Mouse (Mus musculus) limb, embryonic 14.5 days (tissue): ENCODE data around the gene Scamp2. TPM values are rescaled to one million over a fixed set of nuclear protein-coding genes. Genes with fewer than 3 reads are reported as not detected.
A peak's percentile ranks its signal among the peaks of the same experiment; 100 is the strongest.

ENCODE experiments used
- ATAC-seq: fragments of 200-750 bp; cut with Nextera tagmentation; 2 replicates; pipeline ENCODE4 v1.8.0; 2017; ENCODE audit warnings: low read depth, moderate number of reproducible peaks, moderate TSS enrichment; ENCODE audit not compliant: low FRiP score
- DNase-seq: peaks from one replicate; pipeline ENCODE4 v3.0.0-alpha.2; 2015; ENCODE audit warnings: low spot score
- H3K27ac ChIP-seq: fragments of 300-500 bp; sonication (generic); replicated peaks from 2 replicates; pipeline ENCODE4 v1.5.1; 2014; ENCODE audit warnings: low read depth, mild to moderate bottlenecking, low read length, moderate library complexity, mixed read lengths
- H3K27me3 ChIP-seq: fragments of 300-500 bp; sonication (generic); 2 replicates; pipeline ENCODE4 v1.6.1; 2014; ENCODE audit warnings: low read length, mixed read lengths; ENCODE audit not compliant: control insufficient read depth, insufficient read depth
- H3K36me3 ChIP-seq: fragments of 300-500 bp; sonication (generic); 2 replicates; pipeline ENCODE4 v1.6.1; 2014; ENCODE audit warnings: mild to moderate bottlenecking, low read length, moderate library complexity, mixed read lengths; ENCODE audit not compliant: control insufficient read depth, insufficient read depth
- H3K4me1 ChIP-seq: fragments of 300-500 bp; sonication (generic); 2 replicates; pipeline ENCODE4 v1.6.1; 2014; ENCODE audit warnings: antibody characterized with exemption, low read length, mixed read lengths; ENCODE audit not compliant: control insufficient read depth, insufficient read depth
- H3K4me2 ChIP-seq: fragments of 300-500 bp; sonication (generic); replicated peaks from 2 replicates; pipeline ENCODE4 v1.6.1; 2014; ENCODE audit warnings: low read depth, mild to moderate bottlenecking, low read length, moderate library complexity; ENCODE audit not compliant: severe bottlenecking
- H3K4me3 ChIP-seq: fragments of 300-500 bp; sonication (generic); replicated peaks from 2 replicates; pipeline ENCODE4 v1.5.1; 2014; ENCODE audit warnings: low read length
- H3K9ac ChIP-seq: fragments of 300-500 bp; sonication (generic); 2 replicates; pipeline ENCODE4 v1.6.1; 2014; ENCODE audit warnings: mild to moderate bottlenecking, low read depth, low read length, moderate library complexity; ENCODE audit not compliant: severe bottlenecking
- H3K9me3 ChIP-seq: fragments of 300-500 bp; sonication (generic); 2 replicates; pipeline ENCODE4 v1.6.1; 2016; ENCODE audit warnings: low read length; ENCODE audit not compliant: control insufficient read depth
- POLR2A ChIP-seq: fragments of 200-500 bp; IDR thresholded peaks from 2 replicates; pipeline ENCODE4 v1.8.0; 2012; ENCODE audit warnings: inconsistent platforms, mild to moderate bottlenecking, moderate library complexity, borderline replicate concordance; ENCODE audit not compliant: insufficient read depth, insufficient read length; ENCODE audit errors: extremely low read depth
- WGBS: fragments of 180-500 bp; shearing (Covaris S2); extraction: QIAGEN DNeasy Blood & Tissue Kit; methylation state at CpG from one replicate; pipeline ENCODE4 v1.1.7; 2014; 5-methylcytosine and 5-hydroxymethylcytosine counted together
- polyA plus RNA-seq, 2 experiments: library from polyadenylated mRNA; depleted of rRNA in 1 of 2; stranded (reverse) in 1 of 2; unstranded in 1 of 2; fragments of >200 nt; fragmentation: Nextera tagmentation in 1 of 2; extraction: Ambion mirVana in 1 of 2; gene quantifications; 2 replicates each; pipeline versions ENCODE4 v1.2.1 to v1.2.3; 2012 to 2014

The Scamp2 gene
- polyA plus RNA-seq, 2 experiments, result 75.3 to 82.5 TPM

DNA sequence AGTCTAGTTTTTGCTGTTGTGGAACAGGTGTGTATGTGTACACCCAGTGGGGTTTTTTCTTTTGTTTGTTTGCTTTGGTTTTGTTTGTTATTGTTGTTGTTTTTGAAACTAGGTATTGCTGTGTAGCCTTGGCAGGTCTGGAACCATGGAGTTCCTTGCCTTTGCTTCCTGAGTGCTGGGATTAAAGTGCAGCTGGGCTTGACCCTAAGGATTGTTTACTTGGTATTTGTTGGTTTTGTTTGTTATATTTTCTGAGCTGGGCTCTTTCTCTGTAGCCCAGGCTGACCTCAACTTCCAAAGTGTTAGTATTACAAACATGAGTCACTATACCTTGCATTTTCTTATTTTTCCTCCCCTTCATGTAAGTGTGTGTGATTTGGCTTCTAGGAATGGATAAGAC lies 34.3 kb upstream of the Scamp2 start:
- Histone ChIP-seq H3K4me2 (no peak overlapping the region), H3K9ac (no peak overlapping the region), H3K4me1 (peaks cover 10% of the 10 kb centered on the region; the same call in 1 of the 2 replicates), H3K27me3 (no peaks in the 10 kb centered on the region), H3K4me3 (no peak overlapping the region), H3K9me3 (no peaks in the 10 kb centered on the region), H3K27ac (no peak overlapping the region), H3K36me3 (peaks cover 21% of the 10 kb centered on the region)
- DNase-seq, result no peak
- no peak for ATAC-seq
- TF ChIP-seq POLR2A, result no peak

DNA sequence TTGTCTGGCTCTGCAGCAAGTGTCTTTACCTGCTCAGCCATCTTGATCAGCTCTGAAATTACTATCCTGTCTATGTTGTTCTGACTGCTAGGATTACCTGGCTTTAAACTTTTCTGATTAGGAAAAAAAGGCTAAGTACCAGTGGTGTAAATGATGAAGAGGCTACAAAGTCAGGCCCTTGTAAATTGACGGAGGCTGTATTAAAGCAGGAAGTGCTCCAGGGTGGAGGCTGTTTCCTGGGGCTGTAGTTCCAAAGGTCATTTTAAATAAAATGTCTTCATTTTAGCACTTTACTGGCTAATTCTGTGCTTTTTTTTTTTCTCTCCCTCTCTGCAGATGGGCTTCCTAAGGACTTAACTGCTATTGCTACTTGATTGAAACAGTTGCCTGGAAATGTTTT lies 28.8 kb upstream of the Scamp2 start:
- 65% methylated on average over 1 of the region's 1 CpGs for WGBS
- H3K4me2 ChIP-seq, result no peak overlapping the region
- H3K4me3 ChIP-seq, result no peak overlapping the region
- no peak for ATAC-seq
- no peaks in the 10 kb centered on the region for H3K9me3 ChIP-seq
- H3K27me3 ChIP-seq, result no peaks in the 10 kb centered on the region
- no peak overlapping the region for H3K27ac ChIP-seq
- no peak for DNase-seq
- peaks cover 48% of the 10 kb centered on the region for H3K36me3 ChIP-seq
- no peak for TF ChIP-seq POLR2A
- H3K9ac ChIP-seq, result no peak overlapping the region
- H3K4me1 ChIP-seq, result peaks cover 4% of the 10 kb centered on the region; the same call in 1 of the 2 replicates

DNA sequence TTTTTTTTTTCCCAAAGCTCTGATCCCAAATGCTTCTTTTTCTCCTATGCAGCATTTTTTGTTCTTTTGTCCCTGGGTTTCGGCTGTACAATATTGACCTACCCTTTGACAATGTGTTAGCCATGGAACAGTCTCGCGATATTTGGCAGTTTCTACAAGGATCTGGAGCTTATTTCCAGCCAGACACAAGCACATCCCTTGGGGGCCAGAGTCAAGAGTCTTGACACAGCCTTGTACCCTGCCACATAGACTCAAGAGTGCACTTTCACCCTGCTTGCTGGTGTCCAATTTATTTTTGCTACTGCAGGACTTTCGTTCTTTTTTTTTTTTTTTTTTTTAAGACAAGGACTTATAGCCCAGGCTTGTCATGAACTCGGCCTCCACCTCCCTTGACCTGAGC lies 24.4 kb upstream of the Scamp2 start:
- peaks cover 13% of the 10 kb centered on the region for H3K4me1 ChIP-seq
- no peaks in the 10 kb centered on the region for H3K9me3 ChIP-seq
- TF ChIP-seq POLR2A, result no peak
- no peaks in the 10 kb centered on the region for H3K27me3 ChIP-seq
- DNase-seq (no peak), ATAC-seq (no peak)
- WGBS, result 85% methylated on average over 5 of the region's 5 CpGs
- H3K9ac ChIP-seq, result no peak overlapping the region
- no peak overlapping the region for H3K27ac ChIP-seq
- H3K36me3 ChIP-seq, result peaks cover 50% of the 10 kb centered on the region
- peak overlapping the region; percentile 79; the same call in 1 of the 2 replicates for H3K4me2 ChIP-seq
- no peak overlapping the region for H3K4me3 ChIP-seq

DNA sequence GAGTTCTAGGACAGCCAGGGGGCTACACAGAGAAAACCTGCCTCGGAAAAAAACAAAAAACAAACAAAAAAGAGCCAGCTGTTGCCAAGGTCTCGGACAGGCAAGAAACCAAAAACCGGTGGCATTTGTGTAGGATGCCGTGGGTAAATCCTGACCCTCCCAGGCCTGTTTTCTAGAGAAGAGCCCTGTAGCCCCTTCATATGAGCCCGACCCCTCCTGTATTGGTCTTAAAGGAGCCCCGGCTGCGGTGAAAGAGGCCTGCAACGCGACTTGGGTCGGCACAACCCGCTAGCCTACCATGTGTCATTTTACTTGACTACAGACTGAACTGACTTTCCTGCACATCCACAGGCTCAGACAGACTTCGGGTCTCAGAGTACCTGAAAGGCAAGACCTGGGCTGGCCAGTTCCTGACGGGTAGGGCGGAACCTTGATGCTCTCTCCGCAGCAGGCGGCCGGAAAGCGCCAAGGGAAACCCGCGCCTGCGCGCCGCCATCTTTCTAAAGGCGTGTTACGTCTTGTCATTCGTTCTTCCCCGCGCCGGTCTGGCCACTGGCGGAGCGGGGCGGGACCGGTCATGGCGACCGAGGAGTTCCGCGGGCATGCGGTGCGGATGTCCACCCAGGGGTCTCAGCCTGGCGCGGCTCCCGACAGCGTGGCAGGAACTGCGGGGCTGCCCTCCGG lies 23.6 kb upstream of the Scamp2 start, which contains the start of gene Fam219b:
Gene Fam219b (plus strand): TSS at position 485 of the 684 bp plus-strand sequence.
- ATAC-seq (peak; percentile 92), DNase-seq (peak; percentile 90)
- Histone ChIP-seq H3K4me3 (peak within 1 kb of the TSS; percentile 55), H3K9me3 (no peaks in the 10 kb centered on the region), H3K36me3 (peaks cover 44% of the 10 kb centered on the region), H3K9ac (peak within 1 kb of the TSS; percentile 71), H3K4me1 (peaks cover 13% of the 10 kb centered on the region), H3K27ac (peak within 1 kb of the TSS; percentile 62), H3K27me3 (no peaks in the 10 kb centered on the region), H3K4me2 (peak within 1 kb of the TSS; percentile 79)
- 4% methylated on average over 42 of the region's 45 CpGs for WGBS
- TF ChIP-seq POLR2A, result peak; percentile 43; the same call in 1 of the 2 replicates

DNA sequence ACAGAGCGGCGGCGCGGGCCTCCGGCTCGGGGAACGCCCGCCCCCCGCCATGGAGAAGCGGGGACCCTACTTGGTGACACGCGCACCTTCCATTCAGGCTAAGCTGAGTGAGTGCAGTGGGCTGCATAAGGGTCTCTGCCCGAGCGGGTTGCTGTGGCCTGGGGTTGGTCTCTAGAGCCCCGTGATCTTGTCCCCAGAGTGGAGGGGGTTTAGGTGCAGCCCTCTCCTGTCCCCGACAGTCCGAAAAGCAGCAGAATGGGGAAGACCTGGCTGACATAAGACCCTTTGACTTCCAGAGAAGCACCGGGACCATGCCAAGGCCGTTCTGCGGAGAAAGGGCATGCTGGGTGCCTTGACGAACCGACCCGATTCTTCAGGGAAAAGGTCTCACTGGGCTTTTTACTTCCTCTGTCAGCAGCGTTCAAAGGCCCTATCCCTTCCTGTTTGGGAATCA lies 23.0 kb upstream of the Scamp2 start:
- Histone ChIP-seq H3K36me3 (peaks cover 45% of the 10 kb centered on the region), H3K27ac (peak overlapping the region; percentile 62), H3K4me3 (peak overlapping the region; percentile 55), H3K27me3 (no peaks in the 10 kb centered on the region), H3K4me2 (peak overlapping the region; percentile 79), H3K9me3 (no peaks in the 10 kb centered on the region), H3K9ac (peak overlapping the region; percentile 71), H3K4me1 (peaks cover 13% of the 10 kb centered on the region)
- peak; percentile 48; the same call in 1 of the 2 replicates for ATAC-seq
- 0% methylated on average over 22 of the region's 24 CpGs for WGBS
- no peak for DNase-seq
- TF ChIP-seq POLR2A, result no peak

DNA sequence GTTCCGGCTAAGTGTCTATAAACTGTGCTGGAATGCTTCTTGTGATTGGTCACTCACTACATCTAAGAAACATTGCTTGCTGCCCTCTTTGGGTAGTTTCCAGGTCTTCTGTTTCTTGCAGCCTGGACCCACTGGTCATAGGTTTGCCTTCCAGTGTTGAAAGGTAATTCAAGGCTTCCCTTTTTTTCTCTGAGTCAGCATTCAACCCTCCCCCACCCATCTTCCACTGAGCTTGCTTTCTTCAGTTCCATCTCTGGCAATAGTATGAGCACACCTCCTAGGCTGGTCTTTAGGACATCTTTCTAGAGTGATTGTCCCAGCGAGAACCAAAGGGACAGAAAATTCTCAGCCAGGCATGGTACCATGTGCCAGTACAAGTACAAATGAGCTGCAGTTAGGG lies 21.2 kb upstream of the Scamp2 start:
- Histone ChIP-seq H3K9ac (no peak overlapping the region), H3K36me3 (peaks cover 52% of the 10 kb centered on the region)
- 77% methylated on average over 2 of the region's 2 CpGs for WGBS

More for the DNA sequence above, 21.2 kb upstream of the Scamp2 start:
- Histone ChIP-seq H3K27me3 (no peaks in the 10 kb centered on the region), H3K27ac (no peak overlapping the region), H3K4me2 (no peak overlapping the region), H3K4me1 (peaks cover 13% of the 10 kb centered on the region), H3K9me3 (no peaks in the 10 kb centered on the region), H3K4me3 (no peak overlapping the region)
- TF ChIP-seq POLR2A, result no peak
- DNase-seq (no peak), ATAC-seq (no peak)
